Mouse (Mus musculus): Measurements from ENCODE around the gene Pik3ca.

GRCm38 (mm10) chr3:32486543-32486942 is 89.1 kb downstream of the Pik3ca start:
- TF ChIP-seq CTCF (IDR thresholded peaks at IDR 0.05; ENCODE audit: control insufficient read depth, insufficient read depth, low read length) = no peak
- no peak for TF ChIP-seq POLR2A (IDR thresholded peaks at IDR 0.05; ENCODE audit: borderline replicate concordance, control insufficient read depth, low read depth, low read length)
